Mouse (Mus musculus): ENCODE results near the gene Tnfsf12. TPM values are rescaled to one million over a fixed set of nuclear protein-coding genes. Genes with fewer than 3 reads are reported as not detected.

The Tnfsf12 gene
- polyA plus RNA-seq, 1 experiment from 2014 or later: 8.0 TPM

- Histone ChIP-seq H3K4me1 (replicated peaks; ENCODE audit: control insufficient read depth, insufficient read depth, low read length) (peaks cover 13% of the 10 kb centered on the region), H3K9me3 (ENCODE audit: control insufficient read depth, low read length) (no peaks in the 10 kb centered on the region), H3K27ac (ENCODE audit: low read depth) (no peak overlapping the region), H3K27me3 (replicated peaks; ENCODE audit: control insufficient read depth, insufficient read depth, low read length) (no peaks in the 10 kb centered on the region), H3K36me3 (ENCODE audit: control insufficient read depth, insufficient read depth, low read length) (peaks cover 67% of the 10 kb centered on the region), H3K4me3 (ENCODE audit: low read depth, low read length) (no peak overlapping the region), H3K9ac (ENCODE audit: low read length) (no peak overlapping the region), H3K4me2 (ENCODE audit: low read length) (no peak overlapping the region)
- 94% methylated on average over 7 of the region's 7 CpGs for WGBS
- ATAC-seq (replicated peaks; ENCODE audit: low FRiP score, low TSS enrichment, low read depth) (no peak), DNase-seq (ENCODE audit: low spot score) (no peak)
Observed at GRCm38 (mm10) chr11:69664841-69665240, 30.8 kb downstream of the Tnfsf12 start.

GRCm38 (mm10) chr11:69663795-69664194, 31.9 kb downstream of the Tnfsf12 start:
- Histone ChIP-seq H3K27ac (ENCODE audit: low read depth) (no peak overlapping the region; the same call in 1 of the 2 replicates), H3K9me3 (ENCODE audit: control insufficient read depth, low read length) (no peaks in the 10 kb centered on the region), H3K27me3 (replicated peaks; ENCODE audit: control insufficient read depth, insufficient read depth, low read length) (no peaks in the 10 kb centered on the region), H3K36me3 (ENCODE audit: control insufficient read depth, insufficient read depth, low read length) (peaks cover 67% of the 10 kb centered on the region), H3K4me1 (replicated peaks; ENCODE audit: control insufficient read depth, insufficient read depth, low read length) (peaks cover 12% of the 10 kb centered on the region), H3K4me2 (ENCODE audit: low read length) (no peak overlapping the region), H3K4me3 (ENCODE audit: low read depth, low read length) (no peak overlapping the region), H3K9ac (ENCODE audit: low read length) (no peak overlapping the region)
- DNase-seq (ENCODE audit: low spot score) (no peak), ATAC-seq (replicated peaks; ENCODE audit: low FRiP score, low TSS enrichment, low read depth) (no peak)
- 84% methylated on average over 6 of the region's 6 CpGs for WGBS

- Histone ChIP-seq H3K36me3 (ENCODE audit: control insufficient read depth, insufficient read depth, low read length) (peaks cover 67% of the 10 kb centered on the region), H3K4me1 (replicated peaks; ENCODE audit: control insufficient read depth, insufficient read depth, low read length) (peaks cover 12% of the 10 kb centered on the region), H3K27me3 (replicated peaks; ENCODE audit: control insufficient read depth, insufficient read depth, low read length) (no peaks in the 10 kb centered on the region), H3K9me3 (ENCODE audit: control insufficient read depth, low read length) (no peaks in the 10 kb centered on the region), H3K4me3 (ENCODE audit: low read depth, low read length) (peak overlapping the region; percentile 65), H3K4me2 (ENCODE audit: low read length) (peak overlapping the region; percentile 59), H3K9ac (ENCODE audit: low read length) (peak overlapping the region; percentile 54), H3K27ac (ENCODE audit: low read depth) (peak overlapping the region; percentile 97)
- DNase-seq (ENCODE audit: low spot score) (no peak), ATAC-seq (replicated peaks; ENCODE audit: low FRiP score, low TSS enrichment, low read depth) (peak; percentile 1; the same call in 1 of the 2 replicates)
- 68% methylated on average over 13 of the region's 13 CpGs for WGBS
Observed at GRCm38 (mm10) chr11:69662967-69663671, 32.5 kb downstream of the Tnfsf12 start.

- Histone ChIP-seq H3K4me3 (ENCODE audit: low read depth, low read length) (peak within 1 kb of the TSS; percentile 65), H3K9ac (ENCODE audit: low read length) (peak within 1 kb of the TSS; percentile 54), H3K9me3 (ENCODE audit: control insufficient read depth, low read length) (no peaks in the 10 kb centered on the region), H3K27me3 (replicated peaks; ENCODE audit: control insufficient read depth, insufficient read depth, low read length) (no peaks in the 10 kb centered on the region), H3K36me3 (ENCODE audit: control insufficient read depth, insufficient read depth, low read length) (peaks cover 67% of the 10 kb centered on the region), H3K27ac (ENCODE audit: low read depth) (peak within 1 kb of the TSS; percentile 97), H3K4me1 (replicated peaks; ENCODE audit: control insufficient read depth, insufficient read depth, low read length) (peaks cover 12% of the 10 kb centered on the region), H3K4me2 (ENCODE audit: low read length) (peak within 1 kb of the TSS; percentile 59)
- peak; percentile 90 for ATAC-seq (replicated peaks; ENCODE audit: low FRiP score, low TSS enrichment, low read depth)
- under 1% methylated on average over 48 of the region's 48 CpGs for WGBS
- DNase-seq (ENCODE audit: low spot score): peak; percentile 98
Observed at GRCm38 (mm10) chr11:69662213-69662966, 33.3 kb downstream of the Tnfsf12 start, which contains the start of gene Mpdu1. Mpdu1 (minus strand) TSS chr11:69662642.

GRCm38 (mm10) chr11:69661221-69661881, 34.3 kb downstream of the Tnfsf12 start:
- Histone ChIP-seq H3K36me3 (ENCODE audit: control insufficient read depth, insufficient read depth, low read length) (peaks cover 68% of the 10 kb centered on the region), H3K27me3 (replicated peaks; ENCODE audit: control insufficient read depth, insufficient read depth, low read length) (no peaks in the 10 kb centered on the region), H3K4me1 (replicated peaks; ENCODE audit: control insufficient read depth, insufficient read depth, low read length) (peaks cover 12% of the 10 kb centered on the region), H3K27ac (ENCODE audit: low read depth) (peak overlapping the region; percentile 97), H3K4me3 (ENCODE audit: low read depth, low read length) (peak overlapping the region; percentile 65), H3K9ac (ENCODE audit: low read length) (peak overlapping the region; percentile 54), H3K4me2 (ENCODE audit: low read length) (peak overlapping the region; percentile 59), H3K9me3 (ENCODE audit: control insufficient read depth, low read length) (no peaks in the 10 kb centered on the region)
- DNase-seq (ENCODE audit: low spot score) (no peak), ATAC-seq (replicated peaks; ENCODE audit: low FRiP score, low TSS enrichment, low read depth) (no peak)
- WGBS: 80% methylated on average over 3 of the region's 3 CpGs

- Histone ChIP-seq H3K4me3 (ENCODE audit: low read depth, low read length) (no peak overlapping the region), H3K4me2 (ENCODE audit: low read length) (no peak overlapping the region), H3K4me1 (replicated peaks; ENCODE audit: control insufficient read depth, insufficient read depth, low read length) (peaks cover 11% of the 10 kb centered on the region), H3K9me3 (ENCODE audit: control insufficient read depth, low read length) (no peaks in the 10 kb centered on the region), H3K27ac (ENCODE audit: low read depth) (no peak overlapping the region), H3K36me3 (ENCODE audit: control insufficient read depth, insufficient read depth, low read length) (peaks cover 63% of the 10 kb centered on the region), H3K9ac (ENCODE audit: low read length) (no peak overlapping the region), H3K27me3 (replicated peaks; ENCODE audit: control insufficient read depth, insufficient read depth, low read length) (no peaks in the 10 kb centered on the region)
- 81% methylated on average over 15 of the region's 15 CpGs for WGBS
- ATAC-seq (replicated peaks; ENCODE audit: low FRiP score, low TSS enrichment, low read depth) (no peak), DNase-seq (ENCODE audit: low spot score) (peak; percentile 61)
Observed at GRCm38 (mm10) chr11:69657462-69657881, 38.2 kb downstream of the Tnfsf12 start.

- H3K27me3 ChIP-seq (replicated peaks; ENCODE audit: control insufficient read depth, insufficient read depth, low read length): no peaks in the 10 kb centered on the region
- DNase-seq (ENCODE audit: low spot score): peak; percentile 79
- 76% methylated on average over 10 of the region's 10 CpGs for WGBS
- peaks cover 69% of the 10 kb centered on the region for H3K36me3 ChIP-seq (ENCODE audit: control insufficient read depth, insufficient read depth, low read length)
- no peak overlapping the region for H3K9ac ChIP-seq (ENCODE audit: low read length)
- ATAC-seq (replicated peaks; ENCODE audit: low FRiP score, low TSS enrichment, low read depth): no peak
- no peak overlapping the region for H3K4me3 ChIP-seq (ENCODE audit: low read depth, low read length)
- H3K4me2 ChIP-seq (ENCODE audit: low read length): no peak overlapping the region
- no peaks in the 10 kb centered on the region for H3K9me3 ChIP-seq (ENCODE audit: control insufficient read depth, low read length)
- H3K4me1 ChIP-seq (replicated peaks; ENCODE audit: control insufficient read depth, insufficient read depth, low read length): peaks cover 11% of the 10 kb centered on the region
- H3K27ac ChIP-seq (ENCODE audit: low read depth): no peak overlapping the region
Observed at GRCm38 (mm10) chr11:69656617-69657461, 38.8 kb downstream of the Tnfsf12 start.

GRCm38 (mm10) chr11:69656065-69656455, 39.6 kb downstream of the Tnfsf12 start:
- Histone ChIP-seq H3K27me3 (replicated peaks; ENCODE audit: control insufficient read depth, insufficient read depth, low read length) (no peaks in the 10 kb centered on the region), H3K4me1 (replicated peaks; ENCODE audit: control insufficient read depth, insufficient read depth, low read length) (peaks cover 6% of the 10 kb centered on the region; the same call in 1 of the 2 replicates), H3K9ac (ENCODE audit: low read length) (no peak overlapping the region), H3K36me3 (ENCODE audit: control insufficient read depth, insufficient read depth, low read length) (peaks cover 77% of the 10 kb centered on the region), H3K4me3 (ENCODE audit: low read depth, low read length) (no peak overlapping the region), H3K27ac (ENCODE audit: low read depth) (no peak overlapping the region), H3K4me2 (ENCODE audit: low read length) (no peak overlapping the region), H3K9me3 (ENCODE audit: control insufficient read depth, low read length) (no peaks in the 10 kb centered on the region)
- 79% methylated on average over 5 of the region's 5 CpGs for WGBS
- ATAC-seq (replicated peaks; ENCODE audit: low FRiP score, low TSS enrichment, low read depth) (no peak), DNase-seq (ENCODE audit: low spot score) (no peak)

Measured in intestine, embryonic 14.5 days (tissue).